Mouse (Mus musculus) CH12.LX (cell line): ENCODE data around the gene Snu13.

ENCODE experiments used
- CHD1 ChIP-seq: IDR thresholded peaks from 2 replicates; pipeline ENCODE4 v1.6.1; 2012; ENCODE audit warnings: low read depth, low read length, improper control_type of control experiment, inconsistent platforms
- CTCF ChIP-seq, 2 experiments: IDR thresholded peaks in 1 of 2; conservative IDR thresholded peaks in 1 of 2; 2 replicates each; pipeline ENCODE4 v1.5.1; 2011 to 2012; ENCODE audit warnings: low read depth in 2 of 2, low read length in 2 of 2, improper control_type of control experiment in 1 of 2, inconsistent platforms in 1 of 2, mild to moderate bottlenecking in 1 of 2, moderate library complexity in 1 of 2
- HCFC1 ChIP-seq: IDR thresholded peaks from 2 replicates; pipeline ENCODE4 v1.6.1; 2012; ENCODE audit warnings: low read depth, mild to moderate bottlenecking, inconsistent platforms, low read length, improper control_type of control experiment
- MEF2A ChIP-seq: IDR thresholded peaks from 2 replicates; pipeline ENCODE4 v1.6.1; 2014; ENCODE audit warnings: low read depth, mild to moderate bottlenecking, inconsistent platforms, low read length, improper control_type of control experiment, borderline replicate concordance
- NELFE ChIP-seq: IDR thresholded peaks from 2 replicates; pipeline ENCODE4 v1.6.1; 2011; ENCODE audit warnings: low read depth, low read length, improper control_type of control experiment
- POLR2A ChIP-seq: IDR thresholded peaks from 2 replicates; pipeline ENCODE4 v1.6.1; 2011; ENCODE audit warnings: low read depth, mild to moderate bottlenecking, improper control_type of control experiment, low read length
- RCOR1 ChIP-seq: conservative IDR thresholded peaks from 2 replicates; pipeline ENCODE4 v1.6.1; 2012; ENCODE audit warnings: low read depth, mild to moderate bottlenecking, inconsistent platforms, low read length, improper control_type of control experiment
- SIN3A ChIP-seq: IDR thresholded peaks from 2 replicates; pipeline ENCODE4 v1.6.1; 2012; ENCODE audit warnings: low read length, improper control_type of control experiment, inconsistent platforms

DNA sequence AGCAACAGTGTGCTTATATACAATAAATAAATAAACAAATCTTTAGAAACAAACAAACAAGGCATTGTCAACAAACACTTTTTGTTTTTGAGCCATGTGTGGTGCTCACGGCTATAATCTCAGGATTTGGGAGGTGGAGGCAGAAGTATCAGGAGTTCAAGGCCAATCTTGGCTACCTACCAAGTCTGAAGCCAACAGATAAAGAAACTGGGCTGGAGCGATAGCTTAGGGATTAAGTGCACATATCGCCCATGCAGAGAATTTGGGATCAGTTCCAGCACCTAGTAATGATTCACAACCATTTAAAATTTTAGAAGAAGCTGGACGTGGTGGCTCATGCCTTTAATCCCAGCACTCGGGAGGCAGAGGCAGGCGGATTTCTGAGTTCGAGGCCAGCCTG lies 26.1 kb upstream of the Snu13 start:
- TF ChIP-seq MEF2A: no peak
- no peak for TF ChIP-seq SIN3A
- TF ChIP-seq CTCF (conservative IDR thresholded peaks at IDR 0.05 in 1 of 2, IDR thresholded peaks at IDR 0.05 in 1 of 2; ENCODE audit: low read depth in 2 of 2, low read length in 2 of 2): no peak
- TF ChIP-seq CHD1: no peak
- no peak for TF ChIP-seq HCFC1
- TF ChIP-seq NELFE: no peak
- TF ChIP-seq RCOR1: no peak
- TF ChIP-seq POLR2A: no peak
